Comparison of ENCODE assay signal across 8 mouse cellular contexts in the genomic region with DNA sequence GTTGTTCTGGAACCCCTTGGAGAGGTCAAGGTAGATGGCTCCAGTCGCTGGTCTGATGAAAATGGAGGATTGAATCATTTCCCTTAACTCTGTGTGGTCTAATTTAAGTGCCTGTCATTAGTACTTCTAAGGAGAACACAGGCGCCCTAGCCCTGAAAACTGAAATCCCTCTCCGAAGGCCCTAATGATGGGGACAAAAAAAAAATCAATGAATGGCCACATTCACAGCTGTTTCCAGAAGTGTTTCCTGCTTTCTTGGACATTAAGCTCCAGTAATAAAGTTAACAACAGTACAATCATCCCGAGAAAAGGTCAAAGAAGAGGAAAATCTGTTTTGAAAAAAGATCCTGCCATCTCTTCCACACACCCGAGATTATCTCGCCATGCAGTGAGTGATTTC.
A peak's percentile ranks its signal among the peaks of the same experiment; 100 is the strongest.
DNase-seq lines count a peak whose midpoint lies in the region; ATAC-seq and TF ChIP-seq lines count a peak whose summit lies in the region.

No protein-coding gene starts in this region.

- peak overlapping the region; percentile 95 for H3K27ac ChIP-seq in kidney, embryonic 16.5 days (ENCODE audit: low read length)
- peak overlapping the region; percentile 96 for H3K27ac ChIP-seq in embryonic facial prominence, embryonic 15.5 days (replicated peaks)
- H3K27ac ChIP-seq in intestine, postnatal 0 days (ENCODE audit: low read depth, low read length) = peak overlapping the region; percentile 88
- peak overlapping the region; percentile 90 for H3K27ac ChIP-seq in neural tube, embryonic 12.5 days

- DNase-seq in kidney, adult 18-20 months = no peak
- DNase-seq in spleen, postnatal 10 days (ENCODE audit: low spot score in 2 of 2) = no peak
- DNase-seq in embryo, embryonic 10 days (ENCODE audit: low spot score) = no peak
- no peak for DNase-seq in spleen, adult 12 weeks (ENCODE audit: low spot score)

- H3K9ac ChIP-seq in kidney, embryonic 16.5 days (replicated peaks; ENCODE audit: low read length) = peak overlapping the region; percentile 59
- no peak overlapping the region for H3K9ac ChIP-seq in embryonic facial prominence, embryonic 15.5 days
- 0 out of 2 replicates have a peak overlapping the region, but pooled peaks have one; percentile 31 for H3K9ac ChIP-seq in intestine, postnatal 0 days (ENCODE audit: low read depth, low read length)
- no peak overlapping the region for H3K9ac ChIP-seq in neural tube, embryonic 12.5 days

- H3K9me3 ChIP-seq in kidney, embryonic 16.5 days (ENCODE audit: low read length) = no peaks in the 10 kb centered on the region
- H3K9me3 ChIP-seq in embryonic facial prominence, embryonic 15.5 days (replicated peaks) = no peaks in the 10 kb centered on the region
- H3K9me3 ChIP-seq in intestine, postnatal 0 days (ENCODE audit: control insufficient read depth) = no peaks in the 10 kb centered on the region
- H3K9me3 ChIP-seq in neural tube, embryonic 12.5 days = no peaks in the 10 kb centered on the region

- H3K36me3 ChIP-seq in kidney, embryonic 16.5 days (ENCODE audit: insufficient read depth, low read length) = no peaks in the 10 kb centered on the region
- no peaks in the 10 kb centered on the region for H3K36me3 ChIP-seq in embryonic facial prominence, embryonic 15.5 days
- H3K36me3 ChIP-seq in intestine, postnatal 0 days (ENCODE audit: control insufficient read depth, insufficient read depth) = no peaks in the 10 kb centered on the region
- no peaks in the 10 kb centered on the region for H3K36me3 ChIP-seq in neural tube, embryonic 12.5 days

- peaks cover 38% of the 10 kb centered on the region for H3K4me1 ChIP-seq in kidney, embryonic 16.5 days (ENCODE audit: insufficient read depth, low read length)
- H3K4me1 ChIP-seq in embryonic facial prominence, embryonic 15.5 days = peaks cover 40% of the 10 kb centered on the region
- peaks cover 6% of the 10 kb centered on the region; the same call in 1 of the 2 replicates for H3K4me1 ChIP-seq in intestine, postnatal 0 days (replicated peaks; ENCODE audit: control insufficient read depth, insufficient read depth, low read length)
- H3K4me1 ChIP-seq in neural tube, embryonic 12.5 days = peaks cover 38% of the 10 kb centered on the region

- no peaks in the 10 kb centered on the region for H3K27me3 ChIP-seq in kidney, embryonic 16.5 days (ENCODE audit: insufficient read depth, low read length)
- no peaks in the 10 kb centered on the region for H3K27me3 ChIP-seq in embryonic facial prominence, embryonic 15.5 days
- H3K27me3 ChIP-seq in intestine, postnatal 0 days (replicated peaks; ENCODE audit: control insufficient read depth, insufficient read depth, low read length) = no peaks in the 10 kb centered on the region
- no peaks in the 10 kb centered on the region for H3K27me3 ChIP-seq in neural tube, embryonic 12.5 days (replicated peaks)

- peak overlapping the region; percentile 66; the same call in 1 of the 2 replicates for H3K4me2 ChIP-seq in kidney, embryonic 16.5 days (replicated peaks; ENCODE audit: low read depth, low read length)
- peak overlapping the region; percentile 53 for H3K4me2 ChIP-seq in embryonic facial prominence, embryonic 15.5 days (replicated peaks)
- H3K4me2 ChIP-seq in intestine, postnatal 0 days (replicated peaks; ENCODE audit: low read depth) = peak overlapping the region; percentile 56; the same call in 1 of the 2 replicates
- H3K4me2 ChIP-seq in neural tube, embryonic 12.5 days (replicated peaks) = peak overlapping the region; percentile 52

- H3K4me3 ChIP-seq in kidney, embryonic 16.5 days (ENCODE audit: low read length) = no peak overlapping the region
- H3K4me3 ChIP-seq in embryonic facial prominence, embryonic 15.5 days (replicated peaks) = no peak overlapping the region
- no peak overlapping the region for H3K4me3 ChIP-seq in intestine, postnatal 0 days (ENCODE audit: low read depth, low read length)
- no peak overlapping the region for H3K4me3 ChIP-seq in neural tube, embryonic 12.5 days

- 37% methylated on average over 6 of the region's 6 CpGs for WGBS in kidney, embryonic 16.5 days
- WGBS in embryonic facial prominence, embryonic 15.5 days = 35% methylated on average over 6 of the region's 6 CpGs
- WGBS in intestine, postnatal 0 days = 13% methylated on average over 6 of the region's 6 CpGs
- 24% methylated on average over 6 of the region's 6 CpGs for WGBS in neural tube, embryonic 12.5 days

- ATAC-seq in kidney, embryonic 16.5 days (ENCODE audit: low FRiP score, low TSS enrichment) = no peak
- no peak for ATAC-seq in embryonic facial prominence, embryonic 15.5 days (ENCODE audit: insufficient number of reproducible peaks, low FRiP score, low TSS enrichment, low read depth)
- peak; percentile 35; the same call in 1 of the 2 replicates for ATAC-seq in intestine, postnatal 0 days
- no peak for ATAC-seq in neural tube, embryonic 12.5 days (ENCODE audit: low FRiP score, low read depth)

- no peak for TF ChIP-seq CTCF in intestine, postnatal 0 days (IDR thresholded peaks at IDR 0.05; ENCODE audit: low read depth)

Comparison
In these comparisons a context has a peak if more than half of its experiments do, and no peak if none do; other contexts are left out.
1. H3K9ac ChIP-seq: peak in kidney, embryonic 16.5 days (single experiment) and intestine, postnatal 0 days (single experiment); none in embryonic facial prominence, embryonic 15.5 days (single experiment) and neural tube, embryonic 12.5 days (single experiment).
2. Peak in every context shown above with its lines, with median percentiles within 50 percentile points of each other: H3K27ac ChIP-seq and H3K4me2 ChIP-seq.